Mouse (Mus musculus) monocyte, adult 2 months (primary cell): ENCODE data around the gene Col25a1.

Experiments
- DNase-seq, 2 experiments: peaks; one replicate each; pipeline ENCODE4 v3.0.0; 2022; ENCODE audit warnings: low spot score in 2 of 2, low read depth in 1 of 2

Gene Col25a1

GRCm38 (mm10) chr3:130440689-130441088 lies 309.4 kb downstream of the Col25a1 start:
- DNase-seq, result no peak

GRCm38 (mm10) chr3:130443842-130444627 lies 312.7 kb downstream of the Col25a1 start:
- DNase-seq, result no peak

GRCm38 (mm10) chr3:130449864-130450263 lies 318.6 kb downstream of the Col25a1 start:
- no peak for DNase-seq

- no peak for DNase-seq
Observed at GRCm38 (mm10) chr3:130465371-130465770, 334.1 kb downstream of the Col25a1 start.

- DNase-seq, result no peak
Observed at GRCm38 (mm10) chr3:130473211-130473768, 342.0 kb downstream of the Col25a1 start.

DNA sequence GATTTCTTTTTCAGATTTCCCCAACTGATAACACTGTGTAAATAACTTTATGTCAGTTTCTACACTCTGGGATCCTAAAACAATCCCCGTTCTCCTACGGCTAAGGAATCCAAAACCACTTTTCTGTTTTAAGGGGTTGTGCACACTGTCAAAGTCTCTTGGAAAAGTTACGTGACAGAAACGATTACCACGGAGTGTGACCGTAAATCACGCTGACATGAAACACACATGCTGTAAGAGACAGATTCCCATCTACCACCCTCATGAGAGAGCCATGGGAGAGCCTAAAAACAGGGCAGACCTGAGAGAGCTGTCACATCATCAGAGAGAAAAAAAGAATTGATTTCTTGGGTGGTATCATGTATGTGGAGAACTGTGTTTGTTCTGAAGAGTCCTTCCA lies 342.7 kb downstream of the Col25a1 start:
- no peak for DNase-seq

DNA sequence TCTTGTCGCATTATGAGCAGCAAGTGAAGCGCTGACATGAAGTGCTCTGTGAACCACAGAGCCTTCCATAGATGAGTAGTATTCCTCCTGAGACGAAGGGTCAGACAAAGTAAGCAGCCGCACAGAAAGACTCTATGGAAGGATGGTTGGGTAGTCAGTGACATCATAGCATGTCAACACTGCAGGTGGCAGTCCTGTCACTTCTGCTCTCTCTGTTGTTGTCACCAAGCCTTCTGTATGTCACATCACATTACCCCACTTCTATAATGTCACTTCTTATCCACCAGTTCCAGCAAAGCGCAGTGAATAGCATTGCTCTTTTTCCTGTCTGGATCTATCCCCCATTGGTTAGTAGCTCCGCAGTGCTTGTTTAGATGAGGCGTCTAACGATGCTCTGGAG lies 351.2 kb downstream of the Col25a1 start:
- DNase-seq, result no peak

DNA sequence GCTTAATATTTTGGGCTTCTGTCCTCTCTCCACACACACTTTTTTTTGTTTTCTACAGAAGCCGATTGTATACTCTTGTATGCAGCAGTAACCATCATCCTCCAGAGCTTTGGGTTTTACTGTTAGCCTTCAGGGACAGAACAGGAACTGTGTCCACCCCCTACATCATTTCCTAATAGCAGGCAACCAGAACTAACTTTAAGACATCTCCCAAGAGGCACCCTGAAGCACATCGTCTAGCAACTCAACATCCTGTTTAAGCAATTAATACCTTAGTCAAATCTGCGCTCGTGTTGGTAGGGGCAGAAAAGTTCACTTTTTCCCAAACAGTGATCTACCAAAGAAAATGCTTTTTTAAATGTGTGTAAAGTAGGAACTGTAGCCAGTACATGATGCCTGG lies 357.5 kb downstream of the Col25a1 start:
- no peak for DNase-seq

GRCm38 (mm10) chr3:130494192-130494591 lies 362.9 kb downstream of the Col25a1 start:
- DNase-seq, result no peak

- DNase-seq, result no peak
Observed at GRCm38 (mm10) chr3:130494665-130495396, 363.5 kb downstream of the Col25a1 start.

GRCm38 (mm10) chr3:130497036-130497435 lies 365.7 kb downstream of the Col25a1 start:
- DNase-seq, result no peak

GRCm38 (mm10) chr3:130501713-130502112 lies 370.4 kb downstream of the Col25a1 start:
- no peak for DNase-seq

- DNase-seq, result no peak
Observed at GRCm38 (mm10) chr3:130508330-130508729, 377.0 kb downstream of the Col25a1 start.

- DNase-seq, result no peak
Observed at GRCm38 (mm10) chr3:130518457-130518879, 387.2 kb downstream of the Col25a1 start.

DNA sequence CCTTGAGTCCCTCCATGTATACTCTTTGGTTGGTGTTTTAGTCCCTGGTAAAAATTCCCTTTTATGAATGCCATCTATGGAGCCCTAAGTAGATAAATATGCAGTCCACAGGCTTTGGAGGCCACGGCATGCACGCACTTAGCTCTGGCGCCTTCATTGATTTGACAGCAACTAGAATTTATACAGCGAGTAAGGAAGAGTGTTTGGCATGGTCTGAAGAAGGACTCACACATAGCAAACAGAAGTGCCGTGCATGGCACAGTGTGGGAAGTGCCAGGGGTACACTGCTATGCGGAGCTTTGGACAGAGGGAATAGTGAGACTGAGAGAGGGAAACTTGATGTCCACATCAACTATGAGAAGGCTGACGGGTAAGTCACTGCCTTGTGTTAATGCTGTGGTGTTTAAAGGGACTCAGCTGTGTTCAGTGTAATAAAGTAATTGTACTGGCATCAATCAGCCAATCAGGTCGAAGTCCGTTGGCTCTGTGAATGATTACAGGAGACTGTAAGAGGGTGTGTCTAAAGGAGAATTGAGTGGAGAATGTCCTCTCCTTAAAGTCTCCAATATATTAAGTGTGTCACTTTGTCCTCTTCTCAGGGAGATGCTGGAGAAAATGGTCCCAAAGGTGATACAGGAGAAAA lies 390.7 kb downstream of the Col25a1 start:
- no peak for DNase-seq

GRCm38 (mm10) chr3:130523019-130523418 lies 391.7 kb downstream of the Col25a1 start:
- no peak for DNase-seq

GRCm38 (mm10) chr3:130524367-130525137 lies 393.3 kb downstream of the Col25a1 start:
- DNase-seq, result no peak

DNA sequence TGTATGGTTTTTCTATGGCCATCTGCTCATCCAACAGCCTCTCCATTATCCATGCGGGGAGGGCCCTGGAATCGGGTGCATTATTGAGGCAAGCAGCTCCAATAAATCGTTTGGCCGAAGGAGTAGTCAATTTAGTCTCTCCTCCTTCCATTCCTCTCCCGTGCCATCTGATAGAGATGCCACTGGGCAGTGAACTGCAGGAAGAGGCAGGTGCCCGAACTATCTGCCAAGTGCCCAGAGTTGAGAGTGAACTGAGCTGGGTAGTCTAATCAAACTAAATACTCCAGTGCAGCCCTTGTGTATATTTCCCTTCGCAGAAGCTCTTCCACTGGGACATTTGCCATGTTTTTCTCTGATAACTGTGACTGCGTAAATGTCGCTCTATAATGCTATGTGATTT lies 403.7 kb downstream of the Col25a1 start:
- DNase-seq, result no peak

DNA sequence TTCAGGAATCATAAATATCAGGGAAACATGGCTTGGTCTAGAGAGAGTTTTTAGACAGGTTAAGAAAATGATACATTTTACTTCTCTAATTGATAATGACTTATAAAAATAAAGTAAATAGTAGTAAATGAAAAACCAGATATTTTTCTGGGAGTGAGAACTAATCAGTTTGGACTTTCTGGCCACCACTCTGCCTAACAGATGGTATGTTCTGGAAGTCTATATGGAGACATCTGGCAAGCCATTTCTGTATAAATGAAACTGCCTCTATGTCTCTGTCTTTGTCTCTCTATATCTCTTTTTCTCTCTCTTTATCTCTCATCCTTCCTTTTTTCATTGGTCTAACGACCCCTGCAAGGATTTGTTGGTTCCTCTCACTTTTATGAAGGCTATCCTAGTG lies 410.2 kb downstream of the Col25a1 start:
- no peak for DNase-seq

- no peak for DNase-seq
Observed at GRCm38 (mm10) chr3:130545995-130546394, 414.7 kb downstream of the Col25a1 start.

DNA sequence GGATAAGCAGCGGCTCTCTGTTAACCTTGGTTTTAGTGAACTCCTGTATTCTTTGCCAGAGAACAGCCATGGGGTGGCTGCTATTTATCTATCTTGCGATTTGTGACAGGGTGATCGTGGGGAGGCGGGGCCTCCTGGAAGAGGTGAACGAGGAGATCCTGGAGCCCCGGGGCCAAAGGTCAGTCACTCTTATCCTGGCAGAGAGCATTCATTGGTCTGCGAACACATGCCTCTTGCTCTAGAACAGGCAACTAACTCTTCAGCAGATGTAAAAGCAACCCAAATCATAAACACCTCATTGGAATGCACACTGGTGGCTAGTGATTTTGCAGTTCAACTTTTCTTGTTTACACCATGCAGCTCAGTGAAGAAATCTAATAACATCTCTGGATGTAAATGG lies 417.8 kb downstream of the Col25a1 start:
- DNase-seq, result no peak
